Mouse (Mus musculus): ENCODE measurements around the gene Olfr1284. TPM values are rescaled to one million over a fixed set of nuclear protein-coding genes. Genes with fewer than 3 reads are reported as not detected.
"Not testable (repeated sequence)": the region's sequence is repeated elsewhere in the genome, so short reads cannot be mapped to it uniquely, and the experiment has no call there.

Olfr1284 gene
- not detected in 2 replicates for total RNA-seq (2014; rRNA removed)
- not detected in 2 replicates for polyA plus RNA-seq (2012; rRNA removed)

DNA sequence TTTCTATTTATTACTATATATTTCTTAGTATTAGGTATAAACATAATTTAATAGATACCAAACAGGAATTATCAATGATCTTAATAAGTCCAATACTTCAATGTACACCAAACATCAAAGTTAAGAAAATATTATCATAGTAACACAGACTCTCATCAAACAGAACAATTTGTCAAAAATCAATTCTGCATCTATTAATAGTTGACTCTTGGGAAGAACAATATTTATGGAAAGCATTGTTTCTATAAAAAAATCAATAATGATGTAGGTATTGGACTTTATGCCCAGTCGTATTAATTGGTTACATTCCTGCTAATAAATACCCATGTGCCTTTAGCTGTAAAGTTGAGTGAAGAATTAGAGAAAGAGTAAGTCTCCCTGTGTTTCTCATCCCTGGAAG, at the start of gene Olfr1284:
Gene Olfr1284, plus strand, starts transcription at position 301 of the 400 bp plus-strand sequence.
- TF ChIP-seq CTCF (IDR thresholded peaks at IDR 0.05; ENCODE audit: low read depth, low read length) = no peak
- TF ChIP-seq POLR2A (IDR thresholded peaks at IDR 0.05; ENCODE audit: extremely low read depth, insufficient read depth, low read length) = no peak
- WGBS = 81% methylated on average over 1 of the region's 1 CpGs
- no peak within 1 kb of the TSS for H3K4me3 ChIP-seq (ENCODE audit: insufficient read depth, low read depth, low read length)
- H3K4me1 ChIP-seq (ENCODE audit: control insufficient read depth, insufficient read depth, low read length) = no peaks in the 10 kb centered on the region
- H3K9ac ChIP-seq (ENCODE audit: low read depth, low read length) = no peak within 1 kb of the TSS
- DNase-seq (ENCODE audit: extremely low read depth, low read depth, low spot score) = no peak
- no peaks in the 10 kb centered on the region for H3K79me2 ChIP-seq (ENCODE audit: control insufficient read depth, insufficient read depth, low read length)
- no peaks in the 10 kb centered on the region for H3K36me3 ChIP-seq (ENCODE audit: control insufficient read depth, insufficient read depth, low read length)
- no peaks in the 10 kb centered on the region for H3K27me3 ChIP-seq (ENCODE audit: control insufficient read depth, insufficient read depth, low read length)
- no peak within 1 kb of the TSS for H3K27ac ChIP-seq (replicated peaks; ENCODE audit: insufficient read depth, low read depth, low read length)

GRCm38 (mm10) chr2:111326220-111326619, 49.1 kb upstream of the Olfr1284 start, which contains the start of gene Olfr1281:
Olfr1281 (plus strand) TSS chr2:111326520.
- Histone ChIP-seq H3K4me3 (ENCODE audit: insufficient read depth, low read depth, low read length) (no peak within 1 kb of the TSS), H3K27me3 (ENCODE audit: control insufficient read depth, insufficient read depth, low read length) (no peaks in the 10 kb centered on the region), H3K4me1 (ENCODE audit: control insufficient read depth, insufficient read depth, low read length) (no peaks in the 10 kb centered on the region), H3K9ac (ENCODE audit: low read depth, low read length) (no peak within 1 kb of the TSS), H3K36me3 (ENCODE audit: control insufficient read depth, insufficient read depth, low read length) (no peaks in the 10 kb centered on the region), H3K79me2 (ENCODE audit: control insufficient read depth, insufficient read depth, low read length) (no peaks in the 10 kb centered on the region), H3K27ac (replicated peaks; ENCODE audit: insufficient read depth, low read depth, low read length) (no peak within 1 kb of the TSS)
- WGBS = 52% methylated on average over 2 of the region's 2 CpGs
- no peak for DNase-seq (ENCODE audit: extremely low read depth, low read depth, low spot score)
- TF ChIP-seq POLR2A (IDR thresholded peaks at IDR 0.05; ENCODE audit: extremely low read depth, insufficient read depth, low read length) (no peak), CTCF (IDR thresholded peaks at IDR 0.05; ENCODE audit: low read depth, low read length) (no peak)

DNA sequence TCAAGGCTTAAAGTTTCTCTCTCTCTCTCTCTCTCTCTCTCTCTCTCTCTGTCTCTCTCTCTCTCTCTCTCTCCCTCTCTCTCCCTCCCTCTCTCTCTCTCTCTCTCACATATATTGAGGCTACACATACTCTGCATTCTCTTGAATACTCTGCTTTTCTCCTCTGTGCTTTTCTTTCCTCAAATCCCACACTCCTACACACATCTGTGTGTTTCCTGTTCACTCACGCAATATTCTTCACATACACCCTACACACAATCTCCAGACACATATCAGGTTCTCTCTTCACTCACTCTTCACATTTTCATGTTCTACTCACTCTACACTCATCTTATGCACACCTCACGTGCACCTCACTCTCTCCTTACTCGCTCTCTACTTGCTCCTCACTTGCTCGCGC, 41.6 kb upstream of the Olfr1284 start:
- DNase-seq (ENCODE audit: extremely low read depth, low read depth, low spot score); H3K4me3 ChIP-seq (ENCODE audit: insufficient read depth, low read depth, low read length); H3K36me3 ChIP-seq (ENCODE audit: control insufficient read depth, insufficient read depth, low read length); H3K4me1 ChIP-seq (ENCODE audit: control insufficient read depth, insufficient read depth, low read length); H3K27ac ChIP-seq (replicated peaks; ENCODE audit: insufficient read depth, low read depth, low read length); H3K27me3 ChIP-seq (ENCODE audit: control insufficient read depth, insufficient read depth, low read length); H3K9ac ChIP-seq (ENCODE audit: low read depth, low read length); H3K79me2 ChIP-seq (ENCODE audit: control insufficient read depth, insufficient read depth, low read length): not testable (repeated sequence)
- 83% methylated on average over 5 of the region's 5 CpGs for WGBS

GRCm38 (mm10) chr2:111335976-111336375, 39.3 kb upstream of the Olfr1284 start, which contains the start of gene Olfr1282:
Olfr1282 (minus strand) TSS chr2:111336076.
- no peak for DNase-seq (ENCODE audit: extremely low read depth, low read depth, low spot score)
- TF ChIP-seq CTCF (IDR thresholded peaks at IDR 0.05; ENCODE audit: low read depth, low read length) (no peak), POLR2A (IDR thresholded peaks at IDR 0.05; ENCODE audit: extremely low read depth, insufficient read depth, low read length) (no peak)
- 53% methylated on average over 2 of the region's 2 CpGs for WGBS

DNA sequence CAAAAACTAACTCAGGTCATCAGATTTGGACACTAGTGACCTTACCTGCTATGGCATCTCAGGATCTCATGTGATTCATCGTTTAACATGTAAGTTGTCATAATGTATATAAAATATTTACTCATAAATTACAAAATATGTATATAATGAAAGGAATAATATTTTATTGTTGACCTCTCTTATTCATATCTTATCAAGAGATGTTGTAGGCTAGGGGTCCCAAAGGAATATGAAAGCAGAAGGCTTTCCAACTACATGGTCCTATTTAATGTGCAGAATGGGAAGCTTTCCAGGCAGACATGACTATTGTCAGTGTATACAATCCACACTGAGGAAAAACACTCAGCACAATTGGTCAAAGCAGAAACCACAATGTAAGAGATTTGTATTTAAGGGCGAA, 8.8 kb upstream of the Olfr1284 start, which contains the start of gene Olfr1283:
Gene Olfr1283, plus strand, starts transcription at position 301 of the 400 bp plus-strand sequence.
- no peaks in the 10 kb centered on the region for H3K79me2 ChIP-seq (ENCODE audit: control insufficient read depth, insufficient read depth, low read length)
- TF ChIP-seq POLR2A (IDR thresholded peaks at IDR 0.05; ENCODE audit: extremely low read depth, insufficient read depth, low read length) (no peak), CTCF (IDR thresholded peaks at IDR 0.05; ENCODE audit: low read depth, low read length) (no peak)
- no peak within 1 kb of the TSS for H3K9ac ChIP-seq (ENCODE audit: low read depth, low read length)
- H3K27ac ChIP-seq (replicated peaks; ENCODE audit: insufficient read depth, low read depth, low read length) = no peak within 1 kb of the TSS
- 60% methylated on average over 2 of the region's 2 CpGs for WGBS
- no peaks in the 10 kb centered on the region for H3K36me3 ChIP-seq (ENCODE audit: control insufficient read depth, insufficient read depth, low read length)
- DNase-seq (ENCODE audit: extremely low read depth, low read depth, low spot score) = no peak
- H3K4me1 ChIP-seq (ENCODE audit: control insufficient read depth, insufficient read depth, low read length) = no peaks in the 10 kb centered on the region
- no peak within 1 kb of the TSS for H3K4me3 ChIP-seq (ENCODE audit: insufficient read depth, low read depth, low read length)
- H3K27me3 ChIP-seq (ENCODE audit: control insufficient read depth, insufficient read depth, low read length) = no peaks in the 10 kb centered on the region

More at GRCm38 (mm10) chr2:111335976-111336375, 39.3 kb upstream of the Olfr1284 start, which contains the start of gene Olfr1282:
- H3K9ac ChIP-seq (ENCODE audit: low read depth, low read length) = no peak within 1 kb of the TSS
- no peaks in the 10 kb centered on the region for H3K36me3 ChIP-seq (ENCODE audit: control insufficient read depth, insufficient read depth, low read length)
- no peaks in the 10 kb centered on the region for H3K27me3 ChIP-seq (ENCODE audit: control insufficient read depth, insufficient read depth, low read length)
- no peaks in the 10 kb centered on the region for H3K4me1 ChIP-seq (ENCODE audit: control insufficient read depth, insufficient read depth, low read length)
- no peaks in the 10 kb centered on the region for H3K79me2 ChIP-seq (ENCODE audit: control insufficient read depth, insufficient read depth, low read length)
- no peak within 1 kb of the TSS for H3K27ac ChIP-seq (replicated peaks; ENCODE audit: insufficient read depth, low read depth, low read length)
- H3K4me3 ChIP-seq (ENCODE audit: insufficient read depth, low read depth, low read length) = no peak within 1 kb of the TSS

DNA sequence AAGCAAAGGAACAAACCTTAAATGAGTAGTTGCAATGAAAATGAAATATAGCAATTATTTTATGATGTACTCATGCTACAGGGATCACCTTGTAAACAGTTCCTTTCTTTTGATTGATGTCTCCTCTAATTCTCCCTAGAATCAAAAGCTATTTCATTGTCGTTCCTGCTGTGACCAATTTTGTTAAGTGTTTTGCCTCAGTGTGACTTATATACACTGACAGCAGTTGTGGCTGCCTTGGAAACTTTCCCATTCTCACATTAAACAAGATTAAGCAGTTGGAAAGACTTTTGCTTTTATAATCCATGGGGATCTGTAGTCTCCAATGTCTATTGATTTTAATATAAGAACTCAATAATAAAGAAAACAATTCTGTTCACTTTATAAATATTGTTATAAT, 47.6 kb downstream of the Olfr1284 start, which contains the start of gene Olfr1286:
Gene Olfr1286, minus strand, starts transcription at position 185 of the 400 bp plus-strand sequence.
- Histone ChIP-seq H3K36me3 (ENCODE audit: control insufficient read depth, insufficient read depth, low read length) (no peaks in the 10 kb centered on the region), H3K79me2 (ENCODE audit: control insufficient read depth, insufficient read depth, low read length) (no peaks in the 10 kb centered on the region), H3K27me3 (ENCODE audit: control insufficient read depth, insufficient read depth, low read length) (no peaks in the 10 kb centered on the region), H3K4me1 (ENCODE audit: control insufficient read depth, insufficient read depth, low read length) (no peaks in the 10 kb centered on the region), H3K4me3 (ENCODE audit: insufficient read depth, low read depth, low read length) (no peak within 1 kb of the TSS), H3K9ac (ENCODE audit: low read depth, low read length) (no peak within 1 kb of the TSS), H3K27ac (replicated peaks; ENCODE audit: insufficient read depth, low read depth, low read length) (no peak within 1 kb of the TSS)
- WGBS = 72% methylated on average over 1 of the region's 1 CpGs
- TF ChIP-seq CTCF (IDR thresholded peaks at IDR 0.05; ENCODE audit: low read depth, low read length) (no peak), POLR2A (IDR thresholded peaks at IDR 0.05; ENCODE audit: extremely low read depth, insufficient read depth, low read length) (no peak)
- no peak for DNase-seq (ENCODE audit: extremely low read depth, low read depth, low spot score)

Other genes with a start within 250 kb of the Olfr1284 start
- gene Gm15130, start 222.6 kb upstream of the Olfr1284 start, total RNA-seq (2014; rRNA removed) = not detected in 2 replicates
- gene Gm15130, start 222.6 kb upstream of the Olfr1284 start, polyA plus RNA-seq (2012; rRNA removed) = not detected in 2 replicates
- gene 4930430A15Rik, start 145.9 kb upstream of the Olfr1284 start, total RNA-seq (2014; rRNA removed) = not detected in 2 replicates
- not detected in 2 replicates for gene 4930430A15Rik, start 145.9 kb upstream of the Olfr1284 start, polyA plus RNA-seq (2012; rRNA removed)
- gene Olfr1275, start 140.2 kb upstream of the Olfr1284 start, total RNA-seq (2014; rRNA removed) = not detected in 2 replicates
- gene Olfr1275, start 140.2 kb upstream of the Olfr1284 start, polyA plus RNA-seq (2012; rRNA removed) = not detected in 2 replicates
- gene Olfr1276, start 121.0 kb upstream of the Olfr1284 start, total RNA-seq (2014; rRNA removed) = not detected in 2 replicates
- gene Olfr1276, start 121.0 kb upstream of the Olfr1284 start, polyA plus RNA-seq (2012; rRNA removed) = not detected in 2 replicates
- not detected in 2 replicates for gene Olfr1277, start 101.4 kb upstream of the Olfr1284 start, total RNA-seq (2014; rRNA removed)
- not detected in 2 replicates for gene Olfr1277, start 101.4 kb upstream of the Olfr1284 start, polyA plus RNA-seq (2012; rRNA removed)
- not detected in 2 replicates for gene Olfr1278, start 85.4 kb upstream of the Olfr1284 start, total RNA-seq (2014; rRNA removed)
- gene Olfr1278, start 85.4 kb upstream of the Olfr1284 start, polyA plus RNA-seq (2012; rRNA removed) = not detected in 2 replicates
- gene Olfr1279, start 74.9 kb upstream of the Olfr1284 start, total RNA-seq (2014; rRNA removed) = not detected in 2 replicates
- gene Olfr1279, start 74.9 kb upstream of the Olfr1284 start, polyA plus RNA-seq (2012; rRNA removed) = not detected in 2 replicates
- gene Olfr1280, start 61.5 kb upstream of the Olfr1284 start, total RNA-seq (2014; rRNA removed) = not detected in 2 replicates
- not detected in 2 replicates for gene Olfr1280, start 61.5 kb upstream of the Olfr1284 start, polyA plus RNA-seq (2012; rRNA removed)
- not detected in 2 replicates for gene Olfr1281, start 49.0 kb upstream of the Olfr1284 start, total RNA-seq (2014; rRNA removed)
- gene Olfr1281, start 49.0 kb upstream of the Olfr1284 start, polyA plus RNA-seq (2012; rRNA removed) = not detected in 2 replicates
- gene Olfr1282, start 39.4 kb upstream of the Olfr1284 start, total RNA-seq (2014; rRNA removed) = not detected in 2 replicates
- not detected in 2 replicates for gene Olfr1282, start 39.4 kb upstream of the Olfr1284 start, polyA plus RNA-seq (2012; rRNA removed)
- gene Olfr1283, start 8.7 kb upstream of the Olfr1284 start, total RNA-seq (2014; rRNA removed) = not detected in 2 replicates
- gene Olfr1283, start 8.7 kb upstream of the Olfr1284 start, polyA plus RNA-seq (2012; rRNA removed) = not detected in 2 replicates
- gene Olfr1286, start 47.6 kb downstream of the Olfr1284 start, total RNA-seq (2014; rRNA removed) = not detected in 2 replicates
- gene Olfr1286, start 47.6 kb downstream of the Olfr1284 start, polyA plus RNA-seq (2012; rRNA removed) = not detected in 2 replicates
- gene Olfr1287, start 73.6 kb downstream of the Olfr1284 start, total RNA-seq (2014; rRNA removed) = not detected in 2 replicates
- gene Olfr1287, start 73.6 kb downstream of the Olfr1284 start, polyA plus RNA-seq (2012; rRNA removed) = not detected in 2 replicates
- not detected in 2 replicates for gene Olfr1288, start 98.6 kb downstream of the Olfr1284 start, total RNA-seq (2014; rRNA removed)
- gene Olfr1288, start 98.6 kb downstream of the Olfr1284 start, polyA plus RNA-seq (2012; rRNA removed) = not detected in 2 replicates
- not detected in 2 replicates for gene Olfr1289, start 105.3 kb downstream of the Olfr1284 start, total RNA-seq (2014; rRNA removed)
- gene Olfr1289, start 105.3 kb downstream of the Olfr1284 start, polyA plus RNA-seq (2012; rRNA removed) = not detected in 2 replicates
- gene Olfr1290, start 118.3 kb downstream of the Olfr1284 start, total RNA-seq (2014; rRNA removed) = not detected in 2 replicates
- not detected in 2 replicates for gene Olfr1290, start 118.3 kb downstream of the Olfr1284 start, polyA plus RNA-seq (2012; rRNA removed)
- gene Olfr1291-ps1, start 121.7 kb downstream of the Olfr1284 start, total RNA-seq (2014; rRNA removed) = not detected in 2 replicates
- not detected in 2 replicates for gene Olfr1291-ps1, start 121.7 kb downstream of the Olfr1284 start, polyA plus RNA-seq (2012; rRNA removed)
- not detected in 2 replicates for gene Olfr1293-ps, start 149.7 kb downstream of the Olfr1284 start, total RNA-seq (2014; rRNA removed)
- not detected in 2 replicates for gene Olfr1293-ps, start 149.7 kb downstream of the Olfr1284 start, polyA plus RNA-seq (2012; rRNA removed)
- not detected in 2 replicates for gene Olfr1294, start 164.8 kb downstream of the Olfr1284 start, total RNA-seq (2014; rRNA removed)
- not detected in 2 replicates for gene Olfr1294, start 164.8 kb downstream of the Olfr1284 start, polyA plus RNA-seq (2012; rRNA removed)
- gene Olfr1295, start 194.2 kb downstream of the Olfr1284 start, total RNA-seq (2014; rRNA removed) = not detected in 2 replicates
- gene Olfr1295, start 194.2 kb downstream of the Olfr1284 start, polyA plus RNA-seq (2012; rRNA removed) = not detected in 2 replicates